12 mouse cellular contexts compared by ENCODE assay signal in the genomic region with DNA sequence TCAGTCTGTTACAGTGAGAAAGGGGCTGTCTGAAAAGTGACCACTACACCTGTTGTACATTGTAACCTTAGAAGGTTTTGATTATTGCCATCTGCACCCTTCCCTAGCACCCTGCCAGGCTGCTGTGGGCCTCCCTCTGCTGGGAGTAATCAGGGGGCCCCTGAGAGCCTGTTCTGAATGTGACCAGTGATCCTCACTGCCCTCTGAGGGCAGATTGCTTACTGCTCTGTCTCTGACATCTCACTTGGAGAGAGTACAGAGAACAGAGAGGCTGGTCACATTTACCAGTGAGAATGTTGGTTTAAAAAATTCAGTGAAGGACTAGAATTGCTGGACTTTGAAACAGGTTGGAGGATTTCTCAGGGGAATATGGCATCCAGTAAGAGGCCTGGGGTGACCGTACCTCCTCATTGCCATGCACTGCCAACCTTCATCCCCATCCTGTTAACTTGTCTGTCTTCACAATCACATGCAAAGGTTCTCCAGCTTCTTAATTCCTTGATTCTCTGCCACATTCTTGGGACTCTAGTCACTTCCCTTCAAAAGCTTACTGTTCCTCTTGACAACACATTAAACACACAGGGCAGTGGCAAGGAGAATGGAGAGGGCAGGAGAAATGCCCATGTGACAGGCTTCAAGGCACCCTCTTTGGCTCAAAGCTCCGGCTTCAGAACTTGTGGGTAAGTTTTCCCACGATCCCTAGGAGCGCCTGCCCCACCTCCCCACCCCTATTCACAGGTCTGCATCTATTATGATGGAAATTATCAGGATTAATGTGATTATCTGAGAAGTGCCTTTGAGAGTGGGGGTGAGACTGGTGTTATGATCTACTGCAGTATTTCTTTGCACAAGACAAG. TPM values are rescaled to one million over a fixed set of nuclear protein-coding genes. Genes with fewer than 3 reads are reported as not detected.
DNase-seq lines count a peak whose midpoint lies in the region; ATAC-seq and TF ChIP-seq lines count a peak whose summit lies in the region.
"Had no signal": no experiment of that assay in that cellular context is flagged by ENCODE, and none has a peak within 500 bp of the region (broad histone marks: within the 10 kb centered on the region; RNA-seq: fewer than 3 reads in every experiment).

No protein-coding gene starts in this region.

- TF ChIP-seq POLR2A in cerebellum, adult 2 months (IDR thresholded peaks at IDR 0.05; ENCODE audit: borderline replicate concordance, insufficient read depth, low read length) = no peak

- 9% methylated on average over 4 of the region's 4 CpGs for WGBS in forebrain, embryonic 14.5 days
- WGBS in lung, embryonic 14.5 days = 72% methylated on average over 4 of the region's 4 CpGs
- WGBS in midbrain, embryonic 16.5 days = 25% methylated on average over 4 of the region's 4 CpGs
- 49% methylated on average over 4 of the region's 4 CpGs for WGBS in cerebellum, adult 2 months

- no peaks in the 10 kb centered on the region for H3K9me3 ChIP-seq in forebrain, embryonic 14.5 days (replicated peaks; ENCODE audit: control insufficient read depth, low read length)
- no peaks in the 10 kb centered on the region for H3K9me3 ChIP-seq in lung, embryonic 14.5 days (ENCODE audit: low read depth, low read length)
- no peaks in the 10 kb centered on the region; the same call in 1 of the 2 replicates for H3K9me3 ChIP-seq in midbrain, embryonic 16.5 days (replicated peaks; ENCODE audit: control insufficient read depth, low read length, poor library complexity, severe bottlenecking)
- H3K9me3 ChIP-seq: kidney, embryonic 15.5 days; liver, embryonic 12.5 days had no signal

- H3K4me1 ChIP-seq in forebrain, embryonic 14.5 days (ENCODE audit: control insufficient read depth, insufficient read depth, low read length) = peaks cover 15% of the 10 kb centered on the region
- H3K4me1 ChIP-seq in lung, embryonic 14.5 days (ENCODE audit: insufficient read depth) = no peaks in the 10 kb centered on the region
- H3K4me1 ChIP-seq in midbrain, embryonic 16.5 days (ENCODE audit: control insufficient read depth, insufficient read depth, low read length) = peaks cover 9% of the 10 kb centered on the region
- no peaks in the 10 kb centered on the region for H3K4me1 ChIP-seq in cerebellum, adult 2 months (ENCODE audit: control insufficient read depth, insufficient read depth, low read length)
- H3K4me1 ChIP-seq: kidney, embryonic 15.5 days; liver, embryonic 12.5 days had no signal

- ATAC-seq in forebrain, embryonic 14.5 days = peak; percentile 88
- ATAC-seq in lung, embryonic 14.5 days (ENCODE audit: insufficient read depth) = no peak
- ATAC-seq in midbrain, embryonic 16.5 days = peak; percentile 64
- no peak for ATAC-seq in activated CD4-positive, CD25-positive, alpha-beta regulatory T cell, adult 4 months
- ATAC-seq: liver, embryonic 12.5 days had no signal

- peak; percentile 52 for DNase-seq in embryo, embryonic 10.5 days (ENCODE audit: low spot score)
- no peak for DNase-seq in embryo, embryonic 9.5 days (ENCODE audit: extremely low spot score)
- DNase-seq in forebrain, embryonic 14.5 days (ENCODE audit: low spot score) = peak; percentile 80
- DNase-seq in lung, embryonic 14.5 days = no peak
- DNase-seq in urinary bladder, postnatal 36 days (ENCODE audit: low spot score in 2 of 2) = no peak
- no peak for DNase-seq in cerebellum, adult 2 months
- DNase-seq: thymus, adult 2 months had no signal

- peaks cover 42% of the 10 kb centered on the region for H3K36me3 ChIP-seq in forebrain, embryonic 14.5 days (ENCODE audit: control insufficient read depth, insufficient read depth, low read length)
- H3K36me3 ChIP-seq in lung, embryonic 14.5 days (ENCODE audit: insufficient read depth) = peaks cover 58% of the 10 kb centered on the region
- peaks cover 3% of the 10 kb centered on the region for H3K36me3 ChIP-seq in midbrain, embryonic 16.5 days (ENCODE audit: control insufficient read depth, insufficient read depth, low read length)

- no peak overlapping the region for H3K9ac ChIP-seq in forebrain, embryonic 14.5 days (ENCODE audit: low read length)
- 0 out of 2 replicates have a peak overlapping the region, but pooled peaks have one; percentile 3 for H3K9ac ChIP-seq in lung, embryonic 14.5 days
- H3K9ac ChIP-seq in midbrain, embryonic 16.5 days (ENCODE audit: low read depth, low read length) = no peak overlapping the region
- H3K9ac ChIP-seq: kidney, embryonic 15.5 days; liver, embryonic 12.5 days had no signal

- H3K4me3 ChIP-seq in forebrain, embryonic 14.5 days (ENCODE audit: low read depth, low read length) = no peak overlapping the region
- H3K4me3 ChIP-seq in lung, embryonic 14.5 days (ENCODE audit: low read depth, low read length) = no peak overlapping the region
- H3K4me3 ChIP-seq in midbrain, embryonic 16.5 days (ENCODE audit: low read depth, low read length) = no peak overlapping the region
- no peak overlapping the region for H3K4me3 ChIP-seq in cerebellum, adult 2 months (replicated peaks; ENCODE audit: insufficient read depth, low read depth, low read length)
- H3K4me3 ChIP-seq: kidney, embryonic 15.5 days; liver, embryonic 12.5 days; myocyte had no signal

- no peaks in the 10 kb centered on the region for H3K27me3 ChIP-seq in forebrain, embryonic 14.5 days (replicated peaks; ENCODE audit: control insufficient read depth, insufficient read depth, low read length)
- H3K27me3 ChIP-seq in lung, embryonic 14.5 days (ENCODE audit: insufficient read depth, low read length) = no peaks in the 10 kb centered on the region
- no peaks in the 10 kb centered on the region for H3K27me3 ChIP-seq in midbrain, embryonic 16.5 days (ENCODE audit: control insufficient read depth, insufficient read depth, low read depth, low read length)
- no peaks in the 10 kb centered on the region for H3K27me3 ChIP-seq in cerebellum, adult 2 months (ENCODE audit: control insufficient read depth, insufficient read depth, low read length)
- H3K27me3 ChIP-seq: kidney, embryonic 15.5 days; liver, embryonic 12.5 days had no signal

- no peak for TF ChIP-seq CTCF in lung, embryonic 14.5 days (IDR thresholded peaks at IDR 0.05; ENCODE audit: low read depth)
- no peak for TF ChIP-seq CTCF in cerebellum, adult 2 months (IDR thresholded peaks at IDR 0.05; ENCODE audit: borderline replicate concordance, insufficient read depth, low read depth, low read length)

- H3K27ac ChIP-seq in forebrain, embryonic 14.5 days (ENCODE audit: low read depth, low read length) = peak overlapping the region; percentile 52; the same call in 1 of the 2 replicates
- no peak overlapping the region for H3K27ac ChIP-seq in lung, embryonic 14.5 days (ENCODE audit: low read depth)
- peak overlapping the region; percentile 68 for H3K27ac ChIP-seq in midbrain, embryonic 16.5 days (ENCODE audit: low read length)
- no peak overlapping the region for H3K27ac ChIP-seq in cerebellum, adult 2 months (ENCODE audit: insufficient read depth, low read length)
- H3K27ac ChIP-seq: kidney, embryonic 15.5 days; liver, embryonic 12.5 days had no signal

- H3K4me2 ChIP-seq in forebrain, embryonic 14.5 days (ENCODE audit: low read length) = no peak overlapping the region
- no peak overlapping the region for H3K4me2 ChIP-seq in lung, embryonic 14.5 days
- H3K4me2 ChIP-seq in midbrain, embryonic 16.5 days (ENCODE audit: low read length) = no peak overlapping the region
- H3K4me2 ChIP-seq: kidney, embryonic 15.5 days; liver, embryonic 12.5 days had no signal

RNA-seq across cellular contexts. Expression of a gene that starts 26.1 kb away (rescaled TPM):
- 4.9 and 9.0 TPM in 2 replicates for polyA plus RNA-seq in forebrain, embryonic 14.5 days (2014; fragmentation: Nextera tagmentation; extraction: Ambion mirVana)
- polyA plus RNA-seq in lung, embryonic 14.5 days (2014; fragmentation: Nextera tagmentation; extraction: Ambion mirVana) = 0.30 and 0.35 TPM in 2 replicates
- 19.5 and 22.0 TPM in 2 replicates for polyA plus RNA-seq in midbrain, embryonic 16.5 days (2015; fragmentation: Nextera tagmentation; extraction: Ambion mirVana)
- polyA plus RNA-seq in cerebellum, adult 2 months (2012; rRNA removed) = 0.82 and 0.98 TPM in 2 replicates
- 10 to 100 TPM; 26.9 to 40.4 TPM for polyA plus RNA-seq in activated CD4-positive, CD25-positive, alpha-beta regulatory T cell, adult 4 months (2017; shearing (Covaris generic))

Comparison
In these comparisons a context has a peak if more than half of its experiments do, and no peak if none do; other contexts are left out.
1. DNase-seq: peak in embryo, embryonic 10.5 days (single experiment) and forebrain, embryonic 14.5 days (single experiment); none in embryo, embryonic 9.5 days (single experiment), lung, embryonic 14.5 days (single experiment), urinary bladder, postnatal 36 days (0 of 2) and cerebellum, adult 2 months (0 of 2).
2. ATAC-seq: peak in forebrain, embryonic 14.5 days (single experiment) and midbrain, embryonic 16.5 days (single experiment); none in lung, embryonic 14.5 days (single experiment) and activated CD4-positive, CD25-positive, alpha-beta regulatory T cell, adult 4 months (single experiment).
3. H3K27ac ChIP-seq: peak in forebrain, embryonic 14.5 days (single experiment) and midbrain, embryonic 16.5 days (single experiment); none in lung, embryonic 14.5 days (single experiment) and cerebellum, adult 2 months (single experiment).